ENCODE assay signal across 9 mouse cellular contexts in the genomic region with DNA sequence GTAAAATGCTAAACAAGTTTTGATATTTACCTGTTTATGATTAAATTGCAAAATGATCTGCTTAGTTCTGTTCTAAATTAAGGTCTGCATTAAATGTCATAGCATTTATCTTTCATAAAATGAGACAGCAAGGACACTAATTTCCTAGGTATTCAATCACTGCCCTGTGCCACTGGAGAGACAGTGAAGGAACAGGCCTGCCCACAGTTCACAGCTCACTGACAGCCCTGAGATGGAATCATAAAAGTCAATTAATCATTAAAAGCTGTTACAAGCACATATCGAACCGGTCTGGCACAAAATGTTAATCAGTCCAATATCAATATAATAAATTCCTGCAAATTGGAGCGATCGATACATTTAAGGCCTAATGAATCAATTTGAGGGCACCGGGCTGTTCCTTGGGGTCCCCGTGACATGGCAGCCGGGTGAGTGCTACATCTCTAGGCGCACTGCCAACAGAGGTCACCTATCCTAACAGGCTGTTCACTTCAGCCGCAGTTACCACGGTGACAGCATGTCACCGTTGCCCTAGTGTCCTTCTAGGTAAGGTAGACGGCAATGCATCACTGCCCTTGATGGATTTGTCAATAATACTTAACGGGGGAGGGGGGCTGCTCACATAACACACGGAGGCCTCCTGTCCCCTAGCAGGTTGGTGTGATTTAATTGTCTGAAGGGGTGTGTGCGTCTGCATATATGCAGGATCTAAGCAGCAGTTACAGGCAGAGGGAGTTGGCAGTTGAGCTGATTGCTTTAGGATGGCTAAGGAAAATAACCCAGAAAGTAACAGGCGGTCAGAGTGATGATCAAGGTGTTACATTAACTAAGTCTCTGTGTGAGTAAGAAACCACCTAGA. TPM values are rescaled to one million over a fixed set of nuclear protein-coding genes. Genes with fewer than 3 reads are reported as not detected.
A peak's percentile ranks its signal among the peaks of the same experiment; 100 is the strongest.
DNase-seq lines count a peak whose midpoint lies in the region.
"Had no signal": no experiment of that assay in that cellular context is flagged by ENCODE, and none has a peak within 500 bp of the region (broad histone marks: within the 10 kb centered on the region; RNA-seq: fewer than 3 reads in every experiment).

No protein-coding gene starts in this region.

- peak; percentile 11 for DNase-seq in retina, embryonic 14.5 days (ENCODE audit: low spot score)
- DNase-seq in retina, postnatal 1 day = no peak
- peak; percentile 76 for DNase-seq in kidney, adult 18-20 months
- peak; percentile 30 for DNase-seq in mesoderm, embryonic 11.5 days (ENCODE audit: low read depth, low spot score)
- DNase-seq in urinary bladder, postnatal 25 days (ENCODE audit: low spot score) = no peak
- DNase-seq in gastrocnemius, adult 8-10 months (ENCODE audit: low spot score in 2 of 2) = no peak
- DNase-seq in frontal cortex, postnatal 25 days (ENCODE audit: low spot score in 2 of 2) = no peak
- DNase-seq: cerebellum, adult 9-11 months had no signal

RNA-seq across cellular contexts. Expression of a gene that starts 46.0 kb away (rescaled TPM):
- under 1 TPM in 1 of 4 experiments, not detected in 3; 0.04 TPM for total RNA-seq in gastrocnemius, adult 8-10 months (2022)
- total RNA-seq: megakaryocyte progenitor cell, adult 5-6 weeks had no signal

Comparison
In these comparisons a context has a peak if more than half of its experiments do, and no peak if none do; other contexts are left out.
1. DNase-seq: peak in retina, embryonic 14.5 days (single experiment), kidney, adult 18-20 months (single experiment) and mesoderm, embryonic 11.5 days (single experiment); none in retina, postnatal 1 day (single experiment), urinary bladder, postnatal 25 days (single experiment), gastrocnemius, adult 8-10 months (0 of 2) and frontal cortex, postnatal 25 days (0 of 2).